Mouse (Mus musculus): ENCODE measurements around the gene Egfl8. TPM values are rescaled to one million over a fixed set of nuclear protein-coding genes. Genes with fewer than 3 reads are reported as not detected.
A peak's percentile ranks its signal among the peaks of the same experiment; 100 is the strongest.

Egfl8 gene
- total RNA-seq, 2 experiments from 2014 or later = 0.85 to 1.1 TPM

- DNase-seq = no peak
Observed at GRCm38 (mm10) chr17:34596098-34596497, 19.7 kb downstream of the Egfl8 start.

- no peak for DNase-seq
Observed at GRCm38 (mm10) chr17:34593752-34594525, 21.8 kb downstream of the Egfl8 start.

- peak; percentile 36 to 55 for DNase-seq
Observed at GRCm38 (mm10) chr17:34592581-34593549, 22.9 kb downstream of the Egfl8 start.

GRCm38 (mm10) chr17:34591994-34592375 is 23.8 kb downstream of the Egfl8 start:
- peak; percentile 91 for DNase-seq

GRCm38 (mm10) chr17:34591029-34591993 is 24.5 kb downstream of the Egfl8 start, which contains the start of gene Pbx2:
Gene Pbx2 (plus strand): TSS chr17:34591266.
- peak; percentile 41 to 56 for DNase-seq

- peak; percentile 30 to 43 for DNase-seq
Observed at GRCm38 (mm10) chr17:34590154-34590987, 25.4 kb downstream of the Egfl8 start.

- peak; percentile 77 to 88 for DNase-seq
Observed at GRCm38 (mm10) chr17:34589681-34590101, 26.1 kb downstream of the Egfl8 start, which contains the start of gene Gpsm3. Gene Gpsm3 (plus strand): TSS chr17:34589806.

GRCm38 (mm10) chr17:34589206-34589605 is 26.6 kb downstream of the Egfl8 start:
- DNase-seq = no peak

GRCm38 (mm10) chr17:34588767-34589166 is 27.0 kb downstream of the Egfl8 start:
- no peak for DNase-seq

- no peak for DNase-seq
Observed at GRCm38 (mm10) chr17:34587814-34588213, 28.0 kb downstream of the Egfl8 start.

- DNase-seq = peak; percentile 96 to 98
Observed at GRCm38 (mm10) chr17:34587423-34587811, 28.4 kb downstream of the Egfl8 start.

GRCm38 (mm10) chr17:34586796-34587422 is 28.9 kb downstream of the Egfl8 start:
- peak; percentile 87 to 93 for DNase-seq

- no peak for DNase-seq
Observed at GRCm38 (mm10) chr17:34585877-34586771, 29.6 kb downstream of the Egfl8 start.

- DNase-seq = no peak
Observed at GRCm38 (mm10) chr17:34585121-34585520, 30.6 kb downstream of the Egfl8 start.

- no peak for DNase-seq
Observed at GRCm38 (mm10) chr17:34583819-34584218, 32.0 kb downstream of the Egfl8 start.

- DNase-seq = peak in 1 of 2 experiments; percentile 44
Observed at GRCm38 (mm10) chr17:34583397-34583796, 32.4 kb downstream of the Egfl8 start.

GRCm38 (mm10) chr17:34582528-34582927 is 33.2 kb downstream of the Egfl8 start:
- no peak for DNase-seq

- DNase-seq = no peak
Observed at GRCm38 (mm10) chr17:34578070-34578469, 37.7 kb downstream of the Egfl8 start.

GRCm38 (mm10) chr17:34576577-34576976 is 39.2 kb downstream of the Egfl8 start:
- no peak for DNase-seq

Data from heart, adult 18-20 months (tissue).